Mouse (Mus musculus) liver, postnatal 0 days (tissue): Measurements from ENCODE around the gene Rasgrp2.

Source experiments
- CTCF ChIP-seq: sonication (generic); IDR thresholded peaks from 2 replicates; pipeline ENCODE4 v1.5.1; 2016; ENCODE audit warnings: antibody characterized with exemption, low read depth
- EP300 ChIP-seq: IDR thresholded peaks from 2 replicates; pipeline ENCODE4 v1.6.1; 2016; ENCODE audit warnings: antibody characterized with exemption, low read depth, mild to moderate bottlenecking

- no peak for TF ChIP-seq EP300
- TF ChIP-seq CTCF, result no peak
These were observed at the start of gene Rasgrp2 for GRCm38 (mm10) chr19:6399285-6400095.
